ENCODE assay signal across 10 mouse cellular contexts in genomic region chr11:98929503-98929902, GRCm38 (mm10). TPM values are rescaled to one million over a fixed set of nuclear protein-coding genes. Genes with fewer than 3 reads are reported as not detected.
DNase-seq lines count a peak whose midpoint lies in the region; ATAC-seq and TF ChIP-seq lines count a peak whose summit lies in the region.
"Had no signal": no experiment of that assay in that cellular context is flagged by ENCODE, and none has a peak within 500 bp of the region (broad histone marks: within the 10 kb centered on the region; RNA-seq: fewer than 3 reads in every experiment).

No protein-coding gene starts in this region.

- H3K9ac ChIP-seq in forebrain, embryonic 15.5 days (replicated peaks) = peak overlapping the region; percentile 14
- peak overlapping the region; percentile 46 for H3K9ac ChIP-seq in limb, embryonic 12.5 days (replicated peaks)
- H3K9ac ChIP-seq in stomach, postnatal 0 days (ENCODE audit: low read length) = peak overlapping the region; percentile 35; the same call in 1 of the 2 replicates

- H3K4me1 ChIP-seq in heart, embryonic 10.5 days = peaks cover 89% of the 10 kb centered on the region
- peaks cover 83% of the 10 kb centered on the region for H3K4me1 ChIP-seq in forebrain, embryonic 15.5 days
- H3K4me1 ChIP-seq in limb, embryonic 12.5 days (replicated peaks) = peaks cover 97% of the 10 kb centered on the region
- H3K4me1 ChIP-seq in stomach, postnatal 0 days (replicated peaks; ENCODE audit: control insufficient read depth, insufficient read depth) = peaks cover 62% of the 10 kb centered on the region

- H3K4me3 ChIP-seq in heart, embryonic 10.5 days = peak overlapping the region; percentile 77
- H3K4me3 ChIP-seq in forebrain, embryonic 15.5 days = peak overlapping the region; percentile 11; the same call in 1 of the 2 replicates
- H3K4me3 ChIP-seq in limb, embryonic 12.5 days (replicated peaks) = peak overlapping the region; percentile 70
- H3K4me3 ChIP-seq in stomach, postnatal 0 days (ENCODE audit: low read depth, low read length) = no peak overlapping the region
- H3K4me3 ChIP-seq: erythroblast, embryonic 14.5 days had no signal

- ATAC-seq in forebrain, embryonic 15.5 days (replicated peaks) = no peak
- ATAC-seq in limb, embryonic 12.5 days (ENCODE audit: insufficient number of reproducible peaks, insufficient read depth, low FRiP score, low TSS enrichment, low read depth) = no peak
- ATAC-seq in stomach, postnatal 0 days (ENCODE audit: low FRiP score, low TSS enrichment) = no peak

- peak overlapping the region; percentile 92 for H3K27ac ChIP-seq in heart, embryonic 10.5 days
- 0 out of 2 replicates have a peak overlapping the region, but pooled peaks have one; percentile 39 for H3K27ac ChIP-seq in forebrain, embryonic 15.5 days (replicated peaks)
- peak overlapping the region; percentile 86 for H3K27ac ChIP-seq in limb, embryonic 12.5 days
- peak overlapping the region; percentile 61 for H3K27ac ChIP-seq in stomach, postnatal 0 days (replicated peaks)

- H3K4me2 ChIP-seq in forebrain, embryonic 15.5 days (replicated peaks) = peak overlapping the region; percentile 61
- peak overlapping the region; percentile 92 for H3K4me2 ChIP-seq in limb, embryonic 12.5 days
- H3K4me2 ChIP-seq in stomach, postnatal 0 days (replicated peaks; ENCODE audit: low read depth) = peak overlapping the region; percentile 29

- 3% methylated on average over 9 of the region's 9 CpGs for WGBS in heart, embryonic 10.5 days
- WGBS in forebrain, embryonic 15.5 days = 3% methylated on average over 9 of the region's 9 CpGs
- 14% methylated on average over 9 of the region's 9 CpGs for WGBS in limb, embryonic 12.5 days
- WGBS in stomach, postnatal 0 days = 10% methylated on average over 9 of the region's 9 CpGs

- no peaks in the 10 kb centered on the region for H3K9me3 ChIP-seq in heart, embryonic 10.5 days
- H3K9me3 ChIP-seq in forebrain, embryonic 15.5 days = no peaks in the 10 kb centered on the region
- H3K9me3 ChIP-seq in limb, embryonic 12.5 days = no peaks in the 10 kb centered on the region
- no peaks in the 10 kb centered on the region for H3K9me3 ChIP-seq in stomach, postnatal 0 days (ENCODE audit: control insufficient read depth, low read length)

- H3K27me3 ChIP-seq in heart, embryonic 10.5 days (ENCODE audit: insufficient read depth, poor library complexity, severe bottlenecking) = no peaks in the 10 kb centered on the region
- H3K27me3 ChIP-seq in forebrain, embryonic 15.5 days = no peaks in the 10 kb centered on the region
- no peaks in the 10 kb centered on the region for H3K27me3 ChIP-seq in limb, embryonic 12.5 days
- no peaks in the 10 kb centered on the region for H3K27me3 ChIP-seq in stomach, postnatal 0 days (ENCODE audit: control insufficient read depth, insufficient read depth, low read length)

- TF ChIP-seq CTCF in stomach, postnatal 0 days (IDR thresholded peaks at IDR 0.05; ENCODE audit: low read depth) = no peak

- 0 out of 2 replicates have a peak, but pooled peaks cover 3% of the 10 kb centered on the region for H3K36me3 ChIP-seq in heart, embryonic 10.5 days
- no peaks in the 10 kb centered on the region for H3K36me3 ChIP-seq in forebrain, embryonic 15.5 days
- no peaks in the 10 kb centered on the region for H3K36me3 ChIP-seq in limb, embryonic 12.5 days
- no peaks in the 10 kb centered on the region for H3K36me3 ChIP-seq in stomach, postnatal 0 days (ENCODE audit: control insufficient read depth, insufficient read depth, low read length)

- no peak for DNase-seq in heart, embryonic 10.5 days (ENCODE audit: low spot score)
- no peak for DNase-seq in heart, postnatal 4 days
- DNase-seq in adrenal gland, postnatal 14 days = peak; percentile 56
- peak; percentile 24 for DNase-seq in stomach, postnatal 0 days (ENCODE audit: low spot score)
- no peak for DNase-seq in right cerebral cortex, adult 2 months (ENCODE audit: low spot score in 2 of 2)
- no peak for DNase-seq in T-cell, adult 2 months (ENCODE audit: low spot score)

- TF ChIP-seq EP300 in stomach, postnatal 0 days (optimal IDR thresholded peaks at IDR 0.05) = no peak

RNA-seq across cellular contexts. Expression of gene Rara, which starts 1.9 kb away (rescaled TPM):
- 30.4 and 36.9 TPM in 2 replicates for polyA plus RNA-seq in heart, embryonic 10.5 days (2016; fragmentation: Nextera tagmentation; extraction: Ambion mirVana)
- 10 to 100 TPM; 34.6 to 38.1 TPM for total RNA-seq in heart, postnatal 4 days (2021)
- 24.5 and 29.3 TPM in 2 replicates for total RNA-seq in adrenal gland, postnatal 14 days (2021)
- polyA plus RNA-seq in forebrain, embryonic 15.5 days (2015; fragmentation: Nextera tagmentation; extraction: Ambion mirVana) = 9.2 and 9.9 TPM in 2 replicates
- 47.1 TPM in 2 replicates for polyA plus RNA-seq in limb, embryonic 12.5 days (2016; fragmentation: Nextera tagmentation; extraction: Ambion mirVana)
- polyA plus RNA-seq in stomach, postnatal 0 days (2015; fragmentation: Nextera tagmentation; extraction: Ambion mirVana) = 20.1 and 25.9 TPM in 2 replicates

RNA-seq across cellular contexts. Expression of gene Cdc6, which starts 21.9 kb away (rescaled TPM):
- polyA plus RNA-seq in heart, embryonic 10.5 days (2016; fragmentation: Nextera tagmentation; extraction: Ambion mirVana) = 39.3 and 47.7 TPM in 2 replicates
- 10 to 100 TPM in 1 of 2 experiments, 1 to 10 TPM in 1; 9.8 to 10.2 TPM for total RNA-seq in heart, postnatal 4 days (2021)
- 3.5 and 5.8 TPM in 2 replicates for total RNA-seq in adrenal gland, postnatal 14 days (2021)
- polyA plus RNA-seq in forebrain, embryonic 15.5 days (2015; fragmentation: Nextera tagmentation; extraction: Ambion mirVana) = 11.2 and 12.1 TPM in 2 replicates
- 44.8 and 48.5 TPM in 2 replicates for polyA plus RNA-seq in limb, embryonic 12.5 days (2016; fragmentation: Nextera tagmentation; extraction: Ambion mirVana)
- polyA plus RNA-seq in stomach, postnatal 0 days (2015; fragmentation: Nextera tagmentation; extraction: Ambion mirVana) = 6.6 and 7.0 TPM in 2 replicates

RNA-seq across cellular contexts. Expression of gene Gjd3, which starts 53.3 kb away (rescaled TPM):
- polyA plus RNA-seq in heart, embryonic 10.5 days (2016; fragmentation: Nextera tagmentation; extraction: Ambion mirVana) = 1.0 and 1.1 TPM in 2 replicates
- 1 to 10 TPM; 2.0 to 2.5 TPM for total RNA-seq in heart, postnatal 4 days (2021)
- not detected in 2 replicates for total RNA-seq in adrenal gland, postnatal 14 days (2021)
- 0.62 and 0.84 TPM in 2 replicates for polyA plus RNA-seq in forebrain, embryonic 15.5 days (2015; fragmentation: Nextera tagmentation; extraction: Ambion mirVana)
- polyA plus RNA-seq in limb, embryonic 12.5 days (2016; fragmentation: Nextera tagmentation; extraction: Ambion mirVana) = 0.51 TPM in 1 of 2 replicates, not detected in the other
- polyA plus RNA-seq in stomach, postnatal 0 days (2015; fragmentation: Nextera tagmentation; extraction: Ambion mirVana) = 1.9 and 2.1 TPM in 2 replicates
- total RNA-seq: neutrophil, adult 5-6 weeks had no signal
- polyA plus RNA-seq: erythroblast, embryonic 14.5 days had no signal

Comparison
In these comparisons a context has a peak if more than half of its experiments do, and no peak if none do; other contexts are left out.
1. DNase-seq: peak in adrenal gland, postnatal 14 days (single experiment) and stomach, postnatal 0 days (single experiment); none in heart, embryonic 10.5 days (single experiment), heart, postnatal 4 days (single experiment), right cerebral cortex, adult 2 months (0 of 2) and T-cell, adult 2 months (single experiment).
2. H3K27ac ChIP-seq: peak in every context shown above with its lines; median percentile 92 in heart, embryonic 10.5 days; 86 in limb, embryonic 12.5 days; 61 in stomach, postnatal 0 days; 39 in forebrain, embryonic 15.5 days.
3. H3K4me2 ChIP-seq: peak in every context shown above with its lines; median percentile 92 in limb, embryonic 12.5 days; 61 in forebrain, embryonic 15.5 days; 29 in stomach, postnatal 0 days.
4. Peak in every context shown above with its lines, with median percentiles within 50 percentile points of each other: H3K9ac ChIP-seq.